Mouse (Mus musculus) hindbrain, postnatal 0 days (tissue): ENCODE results near the gene Lifr. TPM values are rescaled to one million over a fixed set of nuclear protein-coding genes. Genes with fewer than 3 reads are reported as not detected.

Source experiments
- ATAC-seq: fragments of 200-750 bp; cut with Nextera tagmentation; 2 replicates; pipeline ENCODE4 v1.8.0; 2017; ENCODE audit warnings: mild to moderate bottlenecking, moderate TSS enrichment, moderate library complexity
- DNase-seq: peaks from one replicate; pipeline ENCODE4 v3.0.0-alpha.2; 2015; ENCODE audit warnings: low spot score
- H3K27ac ChIP-seq: fragments of 300-500 bp; sonication (generic); 2 replicates; pipeline ENCODE4 v1.5.1; 2014; ENCODE audit warnings: mild to moderate bottlenecking
- H3K27me3 ChIP-seq: fragments of 300-500 bp; sonication (generic); 2 replicates; pipeline ENCODE4 v1.6.1; 2014; ENCODE audit warnings: low read length, mixed read lengths; ENCODE audit not compliant: insufficient read depth
- H3K36me3 ChIP-seq: fragments of 300-500 bp; sonication (generic); 2 replicates; pipeline ENCODE4 v1.6.1; 2014; ENCODE audit warnings: low read length, mixed read lengths; ENCODE audit not compliant: insufficient read depth
- H3K4me1 ChIP-seq: fragments of 300-500 bp; sonication (generic); 2 replicates; pipeline ENCODE4 v1.6.1; 2014; ENCODE audit warnings: antibody characterized with exemption, low read length, mixed read lengths; ENCODE audit not compliant: insufficient read depth
- H3K4me2 ChIP-seq: fragments of 300-500 bp; sonication (generic); 2 replicates; pipeline ENCODE4 v1.6.1; 2014; ENCODE audit warnings: low read depth, mild to moderate bottlenecking, low read length, moderate library complexity, mixed read lengths
- H3K4me3 ChIP-seq: fragments of 300-500 bp; sonication (generic); 2 replicates; pipeline ENCODE4 v1.5.1; 2014; ENCODE audit warnings: low read length
- H3K9ac ChIP-seq: fragments of 300-500 bp; sonication (generic); replicated peaks from 2 replicates; pipeline ENCODE4 v1.6.1; 2014; ENCODE audit warnings: mild to moderate bottlenecking, low read length, moderate library complexity, mixed read lengths
- H3K9me3 ChIP-seq: fragments of 300-500 bp; sonication (generic); 2 replicates; pipeline ENCODE4 v1.6.1; 2016; ENCODE audit warnings: low read length, mixed read lengths
- CTCF ChIP-seq: IDR thresholded peaks from 2 replicates; pipeline ENCODE4 v1.5.1; 2016; ENCODE audit warnings: antibody characterized with exemption, control low read depth, low read depth
- WGBS: fragments of 180-500 bp; shearing (Covaris S2); extraction: QIAGEN DNeasy Blood & Tissue Kit; methylation state at CpG from one replicate; pipeline ENCODE4 v1.1.7; 2014; 5-methylcytosine and 5-hydroxymethylcytosine counted together
- polyA plus RNA-seq: library from polyadenylated mRNA; unstranded; fragments of >200 nt; fragmentation: Nextera tagmentation; extraction: Ambion mirVana; gene quantifications from 2 replicates; pipeline ENCODE4 v1.2.1, GENCODE M21; 2015
- total RNA-seq: library from RNA; depleted of rRNA; stranded (reverse); fragments of >200 nt; gene quantifications from 2 replicates; pipeline ENCODE4 v1.2.3, GENCODE M21; 2014

The Lifr gene
- total and polyA plus RNA-seq, 2 experiments from 2014 or later = 19.6 to 38.4 TPM

- no peak overlapping the region for H3K4me2 ChIP-seq
- no peak overlapping the region for H3K4me3 ChIP-seq
- H3K4me1 ChIP-seq = peaks cover under 1% of the 10 kb centered on the region; the same call in 1 of the 2 replicates
- no peak overlapping the region for H3K27ac ChIP-seq
- H3K9ac ChIP-seq = no peak overlapping the region
- H3K36me3 ChIP-seq = no peaks in the 10 kb centered on the region
- no peak for TF ChIP-seq CTCF
- no peak for ATAC-seq
- DNase-seq = no peak
- H3K9me3 ChIP-seq = no peaks in the 10 kb centered on the region
- 46% methylated on average over 3 of the region's 3 CpGs for WGBS
- no peaks in the 10 kb centered on the region for H3K27me3 ChIP-seq
These were observed 33.6 kb upstream of the Lifr start for GRCm38 (mm10) chr15:7056851-7057250.

GRCm38 (mm10) chr15:7060522-7060921 is 29.9 kb upstream of the Lifr start:
- peaks cover 5% of the 10 kb centered on the region; the same call in 1 of the 2 replicates for H3K4me1 ChIP-seq
- H3K27me3 ChIP-seq = no peaks in the 10 kb centered on the region
- ATAC-seq = no peak
- H3K9me3 ChIP-seq = no peaks in the 10 kb centered on the region
- H3K27ac ChIP-seq = no peak overlapping the region
- no peak overlapping the region for H3K4me3 ChIP-seq
- WGBS = 70% methylated on average over 2 of the region's 2 CpGs
- H3K36me3 ChIP-seq = no peaks in the 10 kb centered on the region
- no peak overlapping the region for H3K4me2 ChIP-seq
- no peak for DNase-seq
- H3K9ac ChIP-seq = no peak overlapping the region
- no peak for TF ChIP-seq CTCF

GRCm38 (mm10) chr15:7061995-7062697 is 28.3 kb upstream of the Lifr start:
- peak; percentile 20 for DNase-seq
- Histone ChIP-seq H3K9ac (no peak overlapping the region), H3K27ac (peak overlapping the region; percentile 60; the same call in 1 of the 2 replicates), H3K4me2 (no peak overlapping the region), H3K9me3 (no peaks in the 10 kb centered on the region), H3K36me3 (no peaks in the 10 kb centered on the region), H3K4me3 (no peak overlapping the region), H3K4me1 (peaks cover 5% of the 10 kb centered on the region; the same call in 1 of the 2 replicates), H3K27me3 (no peaks in the 10 kb centered on the region)
- 23% methylated on average over 4 of the region's 4 CpGs for WGBS
- peak; percentile 51 for ATAC-seq
- TF ChIP-seq CTCF = no peak

GRCm38 (mm10) chr15:7062698-7063009 is 27.8 kb upstream of the Lifr start:
- no peaks in the 10 kb centered on the region for H3K36me3 ChIP-seq
- H3K4me1 ChIP-seq = peaks cover 5% of the 10 kb centered on the region; the same call in 1 of the 2 replicates
- DNase-seq (peak; percentile 65), ATAC-seq (peak; percentile 47)
- no peaks in the 10 kb centered on the region for H3K27me3 ChIP-seq
- no peaks in the 10 kb centered on the region for H3K9me3 ChIP-seq
- H3K4me3 ChIP-seq = no peak overlapping the region
- TF ChIP-seq CTCF = no peak
- H3K4me2 ChIP-seq = no peak overlapping the region
- H3K9ac ChIP-seq = no peak overlapping the region
- 95% methylated on average over 1 of the region's 1 CpGs for WGBS
- no peak overlapping the region for H3K27ac ChIP-seq

GRCm38 (mm10) chr15:7063521-7064240 is 26.7 kb upstream of the Lifr start:
- no peaks in the 10 kb centered on the region for H3K27me3 ChIP-seq
- ATAC-seq (no peak), DNase-seq (no peak)
- no peaks in the 10 kb centered on the region for H3K36me3 ChIP-seq
- no peak for TF ChIP-seq CTCF
- WGBS = 64% methylated on average over 9 of the region's 9 CpGs
- no peaks in the 10 kb centered on the region for H3K9me3 ChIP-seq
- no peak overlapping the region for H3K4me2 ChIP-seq
- H3K4me3 ChIP-seq = no peak overlapping the region
- H3K9ac ChIP-seq = no peak overlapping the region
- H3K27ac ChIP-seq = no peak overlapping the region
- peaks cover 5% of the 10 kb centered on the region; the same call in 1 of the 2 replicates for H3K4me1 ChIP-seq

GRCm38 (mm10) chr15:7064992-7065523 is 25.4 kb upstream of the Lifr start:
- WGBS = 75% methylated on average over 14 of the region's 14 CpGs
- TF ChIP-seq CTCF = no peak
- no peaks in the 10 kb centered on the region for H3K9me3 ChIP-seq
- H3K27ac ChIP-seq = no peak overlapping the region
- H3K36me3 ChIP-seq = no peaks in the 10 kb centered on the region
- H3K4me3 ChIP-seq = no peak overlapping the region
- no peak for DNase-seq
- ATAC-seq = no peak
- H3K9ac ChIP-seq = no peak overlapping the region
- peaks cover 5% of the 10 kb centered on the region; the same call in 1 of the 2 replicates for H3K4me1 ChIP-seq
- H3K27me3 ChIP-seq = no peaks in the 10 kb centered on the region
- H3K4me2 ChIP-seq = no peak overlapping the region
